Mouse (Mus musculus) megakaryocyte, embryonic 14.5 days (primary cell): ENCODE measurements around the gene Abhd6.

ENCODE experiments used
- FLI1 ChIP-seq: IDR thresholded peaks from 2 replicates; pipeline ENCODE4 v1.6.1; 2012; ENCODE audit warnings: low read length, inconsistent platforms, mixed read lengths
- GATA1 ChIP-seq: IDR thresholded peaks from 3 replicates; pipeline ENCODE4 v1.6.1; 2012; ENCODE audit warnings: mixed read lengths, low read length, inconsistent platforms, borderline replicate concordance

GRCm38 (mm10) chr14:8044330-8044729 is 41.6 kb downstream of the Abhd6 start:
- no peak for TF ChIP-seq GATA1
- no peak for TF ChIP-seq FLI1
